Comparison of ENCODE assay signal across 13 mouse cellular contexts in genomic region chr7:142462594-142463078, GRCm38 (mm10). TPM values are rescaled to one million over a fixed set of nuclear protein-coding genes. Genes with fewer than 3 reads are reported as not detected.
DNase-seq lines count a peak whose midpoint lies in the region; ATAC-seq lines count a peak whose summit lies in the region.
"Had no signal": no experiment of that assay in that cellular context is flagged by ENCODE, and none has a peak within 500 bp of the region (broad histone marks: within the 10 kb centered on the region; RNA-seq: fewer than 3 reads in every experiment).

No protein-coding gene starts in this region.

- H3K27ac ChIP-seq in limb, embryonic 13.5 days: no peak overlapping the region
- H3K27ac ChIP-seq: forebrain, embryonic 13.5 days; intestine, embryonic 15.5 days had no signal

- H3K4me1 ChIP-seq in limb, embryonic 13.5 days: peaks cover 22% of the 10 kb centered on the region

- no peaks in the 10 kb centered on the region for H3K36me3 ChIP-seq in limb, embryonic 13.5 days
- H3K36me3 ChIP-seq: intestine, embryonic 15.5 days had no signal

- no peaks in the 10 kb centered on the region for H3K27me3 ChIP-seq in limb, embryonic 13.5 days
- H3K27me3 ChIP-seq: forebrain, embryonic 13.5 days; intestine, embryonic 15.5 days had no signal

- H3K4me2 ChIP-seq in limb, embryonic 13.5 days (replicated peaks): no peak overlapping the region
- H3K4me2 ChIP-seq: forebrain, embryonic 13.5 days; intestine, embryonic 15.5 days had no signal

- H3K9ac ChIP-seq in limb, embryonic 13.5 days: no peak overlapping the region
- H3K9ac ChIP-seq: forebrain, embryonic 13.5 days; intestine, embryonic 15.5 days had no signal

- 73% methylated on average over 4 of the region's 4 CpGs for WGBS in limb, embryonic 13.5 days

- no peak overlapping the region for H3K4me3 ChIP-seq in limb, embryonic 13.5 days
- H3K4me3 ChIP-seq: forebrain, embryonic 13.5 days; intestine, embryonic 15.5 days had no signal

- no peaks in the 10 kb centered on the region for H3K9me3 ChIP-seq in limb, embryonic 13.5 days
- H3K9me3 ChIP-seq: forebrain, embryonic 13.5 days; intestine, embryonic 15.5 days had no signal

- DNase-seq in cerebellum, adult 11-12 months: peak; percentile 7
- no peak for DNase-seq in cerebellum, postnatal 10 days
- peak; percentile 36 for DNase-seq in testis, postnatal 10 days (ENCODE audit: low spot score)
- no peak for DNase-seq in testis, postnatal 14 days (ENCODE audit: low spot score)
- DNase-seq in thymus, postnatal 25 days: peak; percentile 51
- no peak for DNase-seq in right cerebral cortex, postnatal 14 days
- DNase-seq: cerebellum, adult 8-10 months; midbrain, embryonic 14.5 days had no signal

- ATAC-seq in limb, embryonic 13.5 days (ENCODE audit: low FRiP score, low read depth): peak; percentile 4; the same call in 1 of the 2 replicates
- ATAC-seq in megakaryocyte-erythroid progenitor cell, adult 5-6 weeks (replicated peaks; ENCODE audit: low FRiP score, low TSS enrichment, poor library complexity, severe bottlenecking): no peak
- ATAC-seq: forebrain, embryonic 13.5 days; intestine, embryonic 15.5 days had no signal

RNA-seq across cellular contexts. Expression of gene Lsp1, which starts 2.0 kb away (rescaled TPM):
- 46.3 and 49.8 TPM in 2 replicates for polyA plus RNA-seq in limb, embryonic 13.5 days (2015; fragmentation: Nextera tagmentation; extraction: Ambion mirVana)
- 16.9 and 39.8 TPM in 2 replicates for total RNA-seq in megakaryocyte-erythroid progenitor cell, adult 5-6 weeks (2014; fragmentation: Nextera tagmentation)
- total RNA-seq in megakaryocyte-erythroid progenitor cell, adult 5-6 weeks (2017): 12.1 and 42.5 TPM in 2 replicates

RNA-seq across cellular contexts. Expression of gene Tnni2, which starts 21.0 kb away (rescaled TPM):
- polyA plus RNA-seq in limb, embryonic 13.5 days (2015; fragmentation: Nextera tagmentation; extraction: Ambion mirVana): 45.2 and 47.5 TPM in 2 replicates
- total RNA-seq in megakaryocyte-erythroid progenitor cell, adult 5-6 weeks (2014; fragmentation: Nextera tagmentation): not detected in 2 replicates
- total RNA-seq in megakaryocyte-erythroid progenitor cell, adult 5-6 weeks (2017): 0.99 and 18.9 TPM in 2 replicates
- polyA plus RNA-seq: midbrain, embryonic 14.5 days had no signal

RNA-seq across cellular contexts. Expression of gene Syt8, which starts 28.0 kb away (rescaled TPM):
- polyA plus RNA-seq in limb, embryonic 13.5 days (2015; fragmentation: Nextera tagmentation; extraction: Ambion mirVana): 1.2 and 1.4 TPM in 2 replicates
- 2.0 TPM in 1 of 2 replicates, not detected in the other for total RNA-seq in megakaryocyte-erythroid progenitor cell, adult 5-6 weeks (2014; fragmentation: Nextera tagmentation)
- not detected in 2 replicates for total RNA-seq in megakaryocyte-erythroid progenitor cell, adult 5-6 weeks (2017)
- polyA plus RNA-seq: forebrain, embryonic 13.5 days; limb, embryonic 11.5 days; midbrain, embryonic 14.5 days had no signal

RNA-seq across cellular contexts. Expression of gene Tnnt3, which starts 36.0 kb away (rescaled TPM):
- polyA plus RNA-seq in limb, embryonic 13.5 days (2015; fragmentation: Nextera tagmentation; extraction: Ambion mirVana): 60.9 and 62.3 TPM in 2 replicates
- total RNA-seq in megakaryocyte-erythroid progenitor cell, adult 5-6 weeks (2014; fragmentation: Nextera tagmentation): not detected in 2 replicates
- not detected in 2 replicates for total RNA-seq in megakaryocyte-erythroid progenitor cell, adult 5-6 weeks (2017)

Comparison
In these comparisons a context has a peak if more than half of its experiments do, and no peak if none do; other contexts are left out.
1. DNase-seq: peak in cerebellum, adult 11-12 months (single experiment), testis, postnatal 10 days (single experiment) and thymus, postnatal 25 days (single experiment); none in cerebellum, postnatal 10 days (0 of 2), testis, postnatal 14 days (single experiment) and right cerebral cortex, postnatal 14 days (single experiment).